Mouse (Mus musculus) forebrain, embryonic 15.5 days (tissue): ENCODE results near the gene Lmnb2. TPM values are rescaled to one million over a fixed set of nuclear protein-coding genes. Genes with fewer than 3 reads are reported as not detected.

Experiments
- ATAC-seq: fragments of 200-750 bp; cut with Nextera tagmentation; replicated peaks from 2 replicates; pipeline ENCODE4 v1.8.0; 2017; ENCODE audit warnings: mild to moderate bottlenecking, moderate TSS enrichment, moderate library complexity
- H3K27ac ChIP-seq: fragments of 300-500 bp; sonication (generic); replicated peaks from 2 replicates; pipeline ENCODE4 v1.5.1; 2015; ENCODE audit warnings: mild to moderate bottlenecking, inconsistent platforms
- H3K27me3 ChIP-seq: fragments of 300-500 bp; sonication (generic); 2 replicates; pipeline ENCODE4 v1.6.1; 2015; ENCODE audit warnings: inconsistent platforms
- H3K36me3 ChIP-seq: fragments of 300-500 bp; sonication (generic); 2 replicates; pipeline ENCODE4 v1.6.1; 2015; ENCODE audit warnings: mild to moderate bottlenecking, inconsistent platforms
- H3K4me1 ChIP-seq: fragments of 300-500 bp; sonication (generic); 2 replicates; pipeline ENCODE4 v1.6.1; 2015; ENCODE audit warnings: inconsistent platforms
- H3K4me2 ChIP-seq: fragments of 300-500 bp; sonication (generic); replicated peaks from 2 replicates; pipeline ENCODE4 v1.6.1; 2015; ENCODE audit warnings: mild to moderate bottlenecking, inconsistent platforms
- H3K4me3 ChIP-seq: fragments of 300-500 bp; sonication (generic); 2 replicates; pipeline ENCODE4 v1.5.1; 2015; ENCODE audit warnings: mild to moderate bottlenecking, inconsistent platforms
- H3K9ac ChIP-seq: fragments of 300-500 bp; sonication (generic); replicated peaks from 2 replicates; pipeline ENCODE4 v1.6.1; 2015; ENCODE audit warnings: mild to moderate bottlenecking, inconsistent platforms
- H3K9me3 ChIP-seq: fragments of 300-500 bp; sonication (generic); 2 replicates; pipeline ENCODE4 v1.6.1; 2016; ENCODE audit warnings: inconsistent platforms
- WGBS: fragments of 180-500 bp; shearing (Covaris S2); methylation state at CpG from one replicate; pipeline ENCODE4 v1.1.7; 2015; ENCODE audit warnings: mixed read lengths; 5-methylcytosine and 5-hydroxymethylcytosine counted together
- polyA plus RNA-seq: library from polyadenylated mRNA; unstranded; fragments of >200 nt; fragmentation: Nextera tagmentation; extraction: Ambion mirVana; gene quantifications from 2 replicates; pipeline ENCODE4 v1.2.1, GENCODE M21; 2015

Gene Lmnb2
- polyA plus RNA-seq, 1 experiment from 2014 or later = 53.5 TPM

DNA sequence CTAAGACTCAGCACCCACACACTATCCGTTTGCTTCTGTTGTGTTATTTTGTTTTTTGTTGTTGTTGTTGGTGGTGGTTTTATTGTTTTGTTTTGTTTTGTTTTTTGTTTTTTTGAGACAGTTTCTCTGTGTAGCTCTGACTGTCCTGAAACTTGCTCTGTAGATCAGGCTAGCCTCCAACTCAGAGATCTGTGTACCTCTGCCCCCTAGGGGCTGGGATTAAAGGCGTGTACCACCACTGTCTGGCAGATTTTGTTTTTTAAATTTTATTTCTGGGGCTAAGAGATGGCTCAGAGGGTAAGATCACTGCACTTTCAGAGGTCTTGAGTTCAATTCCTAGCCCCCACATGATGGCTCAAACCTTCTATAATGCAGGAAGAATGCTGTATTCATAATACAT is 37.1 kb downstream of the Lmnb2 start:
- no peaks in the 10 kb centered on the region for H3K27me3 ChIP-seq
- no peaks in the 10 kb centered on the region for H3K9me3 ChIP-seq
- H3K4me3 ChIP-seq = no peak overlapping the region
- H3K4me1 ChIP-seq = no peaks in the 10 kb centered on the region
- WGBS = 68% methylated on average over 2 of the region's 2 CpGs
- H3K36me3 ChIP-seq = no peaks in the 10 kb centered on the region
- no peak overlapping the region for H3K9ac ChIP-seq
- no peak overlapping the region for H3K27ac ChIP-seq
- no peak overlapping the region for H3K4me2 ChIP-seq
- ATAC-seq = no peak

DNA sequence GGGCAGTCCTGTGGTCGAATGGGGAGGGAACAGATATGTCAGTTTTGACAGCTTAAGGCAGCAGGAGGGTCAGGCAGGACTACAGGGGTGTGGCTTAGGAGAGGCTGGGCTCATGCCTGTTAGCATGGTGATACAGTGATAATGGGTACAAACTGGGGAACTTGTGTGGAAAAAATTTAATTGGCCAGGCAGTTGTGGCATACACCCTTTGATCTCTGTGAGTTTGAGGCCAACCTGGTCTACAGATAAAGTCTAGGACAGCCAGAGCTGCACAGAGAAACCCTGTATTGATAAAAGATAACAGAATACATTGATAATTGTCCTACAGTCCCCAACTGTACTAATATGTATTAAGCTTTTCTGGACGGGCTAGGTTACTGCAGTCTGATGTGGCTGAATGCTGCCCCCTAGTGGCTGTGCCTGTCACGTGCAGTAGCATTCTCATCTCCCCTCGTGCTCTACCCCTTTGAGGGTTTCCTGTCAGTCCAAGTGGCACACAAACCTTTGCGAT is 37.9 kb downstream of the Lmnb2 start:
- no peak for ATAC-seq
- H3K27ac ChIP-seq = no peak overlapping the region
- 22% methylated on average over 5 of the region's 5 CpGs for WGBS
- no peaks in the 10 kb centered on the region for H3K4me1 ChIP-seq
- H3K9ac ChIP-seq = no peak overlapping the region
- H3K4me2 ChIP-seq = no peak overlapping the region
- H3K27me3 ChIP-seq = no peaks in the 10 kb centered on the region
- no peaks in the 10 kb centered on the region for H3K36me3 ChIP-seq
- no peaks in the 10 kb centered on the region for H3K9me3 ChIP-seq
- no peak overlapping the region for H3K4me3 ChIP-seq

DNA sequence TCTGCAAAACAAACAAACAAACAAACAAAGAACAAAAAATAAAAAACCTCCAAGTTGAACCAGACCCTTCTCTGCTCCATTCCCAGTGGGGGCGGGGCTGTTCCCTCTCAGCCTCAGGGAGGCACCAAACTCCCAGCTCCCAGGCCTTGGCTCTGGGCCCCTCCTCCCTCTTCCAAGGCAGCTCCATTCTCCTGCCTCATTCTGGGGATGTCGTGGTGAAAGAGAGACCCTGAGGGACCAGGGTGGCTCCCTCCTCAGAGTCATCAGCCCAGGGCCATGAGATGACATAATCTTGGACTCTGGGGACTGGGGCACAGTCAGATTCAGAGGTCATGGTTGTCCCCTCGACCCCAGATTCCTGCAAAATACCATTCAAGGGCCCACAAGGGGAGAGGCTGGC is 41.5 kb downstream of the Lmnb2 start:
- Histone ChIP-seq H3K4me1 (no peaks in the 10 kb centered on the region), H3K27me3 (no peaks in the 10 kb centered on the region), H3K4me2 (no peak overlapping the region), H3K9ac (no peak overlapping the region), H3K9me3 (no peaks in the 10 kb centered on the region), H3K4me3 (no peak overlapping the region), H3K27ac (no peak overlapping the region), H3K36me3 (no peaks in the 10 kb centered on the region)
- ATAC-seq = no peak
- 27% methylated on average over 3 of the region's 3 CpGs for WGBS

DNA sequence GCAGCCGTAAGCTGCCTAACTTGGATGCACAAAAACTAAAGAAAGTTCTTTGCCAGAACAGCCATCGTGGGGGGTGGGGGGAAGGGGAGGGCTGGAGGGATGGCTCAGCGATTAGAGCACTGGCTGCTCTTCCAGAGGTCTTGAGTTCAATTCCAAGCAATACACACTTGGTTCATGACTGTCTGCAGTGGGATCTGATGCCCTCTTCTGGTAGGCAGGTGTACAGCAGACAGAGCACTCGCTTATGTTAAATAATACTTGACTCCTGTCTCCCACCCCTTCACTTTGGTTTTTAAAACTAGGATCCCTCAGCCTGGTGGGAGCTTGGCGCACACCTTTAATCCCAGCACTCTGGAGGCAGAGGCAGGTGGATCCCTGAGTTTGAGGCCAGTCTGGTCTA is 42.0 kb downstream of the Lmnb2 start:
- WGBS = 22% methylated on average over 5 of the region's 5 CpGs
- H3K4me1 ChIP-seq = no peaks in the 10 kb centered on the region
- no peak overlapping the region for H3K4me3 ChIP-seq
- no peak for ATAC-seq
- H3K9me3 ChIP-seq = no peaks in the 10 kb centered on the region
- no peaks in the 10 kb centered on the region for H3K36me3 ChIP-seq
- H3K9ac ChIP-seq = no peak overlapping the region
- no peaks in the 10 kb centered on the region for H3K27me3 ChIP-seq
- no peak overlapping the region for H3K27ac ChIP-seq
- H3K4me2 ChIP-seq = no peak overlapping the region

DNA sequence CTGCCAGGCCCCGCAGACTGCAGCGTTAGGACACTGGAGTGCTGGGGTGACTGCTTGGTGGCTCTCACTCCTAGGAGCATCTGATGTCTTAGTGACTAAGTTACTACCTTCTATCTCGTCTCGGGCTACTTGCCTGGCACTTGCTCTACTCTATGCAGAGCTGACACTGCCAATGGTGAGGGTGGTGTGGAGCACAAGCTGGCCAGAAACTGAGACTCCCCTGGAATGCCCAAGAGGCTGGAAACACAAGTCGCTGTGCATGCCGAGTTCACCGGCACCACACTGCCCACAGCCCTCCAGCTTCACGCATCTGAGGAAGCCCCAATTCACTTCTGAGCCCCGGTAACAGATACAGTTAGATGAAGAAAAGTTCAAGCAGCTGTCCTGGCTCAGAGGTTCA is 44.0 kb downstream of the Lmnb2 start:
- H3K4me3 ChIP-seq = no peak overlapping the region

DNA sequence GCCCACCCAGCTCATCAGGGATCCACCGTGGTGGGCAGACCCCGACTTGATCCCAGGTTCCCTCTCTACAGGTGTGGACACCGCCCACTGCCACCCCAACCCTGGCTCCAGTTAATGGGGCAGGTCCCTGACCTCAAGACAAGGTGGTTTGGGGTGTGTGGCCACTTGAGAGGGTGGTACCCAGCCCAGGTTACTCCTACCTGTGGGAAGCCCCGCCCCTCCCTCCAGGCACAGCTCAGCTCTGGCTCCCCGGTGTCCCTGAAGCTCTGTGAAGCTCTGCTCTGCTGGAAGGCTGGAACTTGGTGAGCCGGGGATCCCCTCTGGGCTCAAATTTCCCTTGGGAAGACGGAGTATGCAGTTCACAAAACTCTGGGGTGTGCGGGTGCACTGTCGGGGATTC is 46.5 kb downstream of the Lmnb2 start, which contains the start of gene Tmprss9:
TSS of gene Tmprss9 (plus strand) at position 268 of the 400 bp plus-strand sequence.
- no peak for ATAC-seq
- H3K4me2 ChIP-seq = no peak within 1 kb of the TSS
- H3K4me3 ChIP-seq = no peak within 1 kb of the TSS
- H3K4me1 ChIP-seq = no peaks in the 10 kb centered on the region
- H3K9me3 ChIP-seq = no peaks in the 10 kb centered on the region
- H3K27me3 ChIP-seq = no peaks in the 10 kb centered on the region
- H3K27ac ChIP-seq = no peak within 1 kb of the TSS
- H3K36me3 ChIP-seq = peaks cover 15% of the 10 kb centered on the region; the same call in 1 of the 2 replicates
- 36% methylated on average over 9 of the region's 9 CpGs for WGBS
- H3K9ac ChIP-seq = no peak within 1 kb of the TSS

More for the DNA sequence above, 44.0 kb downstream of the Lmnb2 start:
- Histone ChIP-seq H3K27me3 (no peaks in the 10 kb centered on the region), H3K4me2 (no peak overlapping the region), H3K36me3 (no peaks in the 10 kb centered on the region), H3K4me1 (no peaks in the 10 kb centered on the region), H3K9me3 (no peaks in the 10 kb centered on the region), H3K9ac (no peak overlapping the region), H3K27ac (no peak overlapping the region)
- WGBS = 83% methylated on average over 9 of the region's 9 CpGs
- ATAC-seq = no peak

DNA sequence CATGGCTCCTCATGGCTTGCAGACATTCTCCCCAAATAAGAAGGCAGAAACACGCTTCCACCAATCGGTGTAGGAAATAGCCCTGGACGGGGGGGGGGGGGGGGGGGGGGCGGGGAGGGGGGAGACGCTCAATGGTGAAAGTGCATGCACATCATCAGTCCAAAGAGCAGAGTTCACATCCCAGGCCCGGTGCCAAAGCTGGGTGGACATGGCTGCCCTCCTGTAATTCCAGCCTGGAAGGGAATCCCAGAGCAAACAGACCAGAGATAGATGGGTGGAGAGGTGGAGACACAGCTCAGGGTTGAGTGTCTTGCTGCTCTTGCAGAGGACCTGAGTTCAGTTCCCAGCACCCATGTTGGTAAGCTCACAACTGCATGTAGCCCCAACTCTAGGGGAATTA is 47.1 kb downstream of the Lmnb2 start:
- 54% methylated on average over 4 of the region's 6 CpGs for WGBS
- Histone ChIP-seq H3K9me3 (no peaks in the 10 kb centered on the region), H3K9ac (no peak overlapping the region), H3K4me1 (no peaks in the 10 kb centered on the region), H3K27me3 (no peaks in the 10 kb centered on the region), H3K36me3 (peaks cover 16% of the 10 kb centered on the region; the same call in 1 of the 2 replicates), H3K4me2 (no peak overlapping the region), H3K4me3 (no peak overlapping the region), H3K27ac (no peak overlapping the region)
- ATAC-seq = no peak

DNA sequence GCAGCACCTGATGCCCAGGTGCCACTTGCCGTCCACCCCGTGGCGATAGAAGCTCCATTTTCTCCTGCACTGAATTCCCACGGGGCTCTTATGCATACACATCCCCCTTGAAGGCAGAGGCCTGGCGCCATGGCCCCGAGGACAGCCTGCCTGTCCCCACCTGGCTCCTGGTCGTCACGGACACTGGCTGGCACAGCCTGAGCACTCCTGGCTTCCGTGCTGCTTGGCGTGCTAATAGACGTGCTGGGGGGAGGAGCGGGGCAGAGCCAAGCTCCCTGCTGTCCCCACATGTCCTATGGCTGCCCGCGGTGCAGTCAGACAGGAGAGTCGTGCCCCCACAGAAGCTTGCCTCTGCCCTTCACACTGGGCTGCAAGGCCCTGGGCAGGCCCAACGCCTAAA is 53.6 kb downstream of the Lmnb2 start:
- ATAC-seq = no peak
- Histone ChIP-seq H3K9me3 (no peaks in the 10 kb centered on the region), H3K27me3 (no peaks in the 10 kb centered on the region), H3K4me3 (no peak overlapping the region), H3K4me2 (no peak overlapping the region), H3K27ac (no peak overlapping the region), H3K4me1 (no peaks in the 10 kb centered on the region), H3K9ac (no peak overlapping the region), H3K36me3 (peaks cover 31% of the 10 kb centered on the region)
- 84% methylated on average over 16 of the region's 16 CpGs for WGBS

DNA sequence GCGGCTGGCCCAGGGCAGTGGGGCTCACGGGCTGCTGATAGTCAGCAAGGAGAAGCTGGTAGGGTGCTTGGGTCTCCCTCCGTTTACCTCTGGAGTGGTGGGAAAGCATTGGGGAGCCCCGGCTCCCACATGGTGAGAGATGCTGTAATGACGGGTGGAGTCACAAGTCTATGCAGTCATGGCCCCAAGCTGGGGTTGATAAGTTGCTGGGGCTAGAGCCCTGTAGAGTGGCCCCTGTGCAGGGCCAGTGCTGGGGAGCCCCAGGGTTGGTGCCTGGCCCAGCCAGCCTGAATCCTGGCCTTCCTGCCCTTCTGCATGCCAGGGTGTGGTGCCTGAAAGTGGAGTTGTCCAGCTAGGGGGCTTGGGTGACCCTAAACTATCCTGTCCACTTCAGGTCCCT is 55.7 kb downstream of the Lmnb2 start:
- Histone ChIP-seq H3K36me3 (peaks cover 19% of the 10 kb centered on the region), H3K4me1 (peaks cover 5% of the 10 kb centered on the region; the same call in 1 of the 2 replicates), H3K4me3 (no peak overlapping the region), H3K9me3 (no peaks in the 10 kb centered on the region), H3K27me3 (no peaks in the 10 kb centered on the region), H3K9ac (no peak overlapping the region), H3K4me2 (no peak overlapping the region), H3K27ac (no peak overlapping the region)
- WGBS = 96% methylated on average over 5 of the region's 5 CpGs
- no peak for ATAC-seq

DNA sequence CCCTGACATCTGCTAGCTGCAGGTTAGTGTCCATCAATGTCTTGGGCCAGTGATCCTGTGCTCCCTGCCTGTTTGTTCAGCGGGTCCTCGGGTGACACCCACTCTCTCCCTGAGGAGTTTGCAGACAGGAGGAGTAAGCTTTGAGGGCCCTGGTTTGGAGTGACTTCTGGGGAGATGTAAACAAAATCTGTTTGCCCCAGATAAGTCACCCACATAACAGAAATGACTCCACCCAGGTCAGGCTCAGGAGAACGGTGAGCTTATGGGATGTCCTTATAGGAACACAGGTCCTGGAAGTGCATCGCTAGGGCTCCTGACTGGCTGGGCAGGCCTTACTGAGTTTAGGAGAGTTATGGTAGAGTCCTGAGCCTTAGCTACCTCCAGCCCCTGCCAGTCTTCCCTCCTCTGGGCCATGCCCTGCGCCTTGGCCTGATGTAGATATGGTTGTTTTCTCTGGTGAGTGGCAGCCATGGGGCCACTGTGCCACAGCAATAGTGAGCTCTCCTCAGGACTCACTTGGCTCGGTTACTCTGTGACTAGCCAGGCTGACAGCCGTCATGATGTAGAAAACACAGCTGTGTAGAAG is 59.6 kb downstream of the Lmnb2 start:
- no peak overlapping the region for H3K27ac ChIP-seq
- WGBS = 89% methylated on average over 7 of the region's 7 CpGs
- no peak for ATAC-seq

DNA sequence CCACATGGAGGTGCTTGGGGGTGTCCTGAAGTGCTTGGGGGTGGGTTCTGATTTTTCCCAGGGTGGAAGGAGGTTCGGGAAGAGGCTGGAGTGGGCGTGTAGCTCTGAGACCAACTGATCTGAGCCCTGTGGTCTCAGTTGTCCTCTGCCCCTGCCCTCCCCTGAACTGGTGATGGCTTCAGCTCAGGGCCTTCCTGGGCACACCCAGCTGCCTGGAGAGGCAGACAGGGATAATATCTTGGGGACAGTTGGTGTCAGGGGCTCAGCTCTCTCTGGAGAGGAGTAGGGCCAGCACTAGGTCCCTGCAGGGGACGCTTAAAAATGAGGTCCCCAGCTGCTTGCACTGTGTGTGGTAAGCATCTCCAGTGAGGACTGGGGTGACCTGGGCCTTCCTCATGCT is 60.2 kb downstream of the Lmnb2 start:
- no peak overlapping the region for H3K27ac ChIP-seq
- H3K4me2 ChIP-seq = no peak overlapping the region
- no peaks in the 10 kb centered on the region for H3K27me3 ChIP-seq
- H3K4me1 ChIP-seq = peaks cover 36% of the 10 kb centered on the region
- ATAC-seq = no peak
- no peaks in the 10 kb centered on the region for H3K9me3 ChIP-seq
- H3K36me3 ChIP-seq = peaks cover 10% of the 10 kb centered on the region
- 70% methylated on average over 3 of the region's 3 CpGs for whole genome bisulfite sequencing
- H3K4me3 ChIP-seq = no peak overlapping the region
- 0 out of 2 replicates have a peak overlapping the region, but pooled peaks have one; percentile 3 for H3K9ac ChIP-seq

More for the DNA sequence above, 59.6 kb downstream of the Lmnb2 start:
- peaks cover 35% of the 10 kb centered on the region for H3K4me1 ChIP-seq
- H3K4me3 ChIP-seq = no peak overlapping the region
- H3K27me3 ChIP-seq = no peaks in the 10 kb centered on the region
- H3K9ac ChIP-seq = no peak overlapping the region
- no peak overlapping the region for H3K4me2 ChIP-seq
- H3K36me3 ChIP-seq = peaks cover 5% of the 10 kb centered on the region
- H3K9me3 ChIP-seq = no peaks in the 10 kb centered on the region

DNA sequence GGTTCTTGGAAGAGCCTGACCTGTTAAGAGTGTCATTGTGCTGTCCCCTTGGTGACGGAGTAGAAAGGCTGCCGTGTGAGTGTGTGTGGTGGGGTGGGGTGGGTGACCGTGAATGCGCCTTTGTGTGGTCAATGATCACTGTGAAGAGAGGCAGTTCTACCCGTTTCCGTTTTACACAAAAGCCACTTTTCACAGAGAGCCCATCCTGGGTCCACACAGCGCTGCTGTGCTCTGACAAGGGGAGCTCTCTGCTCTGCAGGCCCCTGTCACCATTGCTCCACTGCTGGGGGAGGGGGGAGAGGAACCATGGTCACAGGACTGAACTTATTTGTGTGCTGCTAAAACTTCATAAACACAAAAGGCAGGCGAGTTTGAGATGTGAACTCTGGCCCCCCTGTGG is 60.7 kb downstream of the Lmnb2 start:
- Histone ChIP-seq H3K9ac (0 out of 2 replicates have a peak overlapping the region, but pooled peaks have one; percentile 3), H3K9me3 (no peaks in the 10 kb centered on the region), H3K36me3 (peaks cover 12% of the 10 kb centered on the region; the same call in 1 of the 2 replicates), H3K4me1 (peaks cover 36% of the 10 kb centered on the region), H3K27ac (no peak overlapping the region), H3K4me2 (no peak overlapping the region), H3K4me3 (no peak overlapping the region), H3K27me3 (no peaks in the 10 kb centered on the region)
- no peak for ATAC-seq
- WGBS = 34% methylated on average over 8 of the region's 8 CpGs

DNA sequence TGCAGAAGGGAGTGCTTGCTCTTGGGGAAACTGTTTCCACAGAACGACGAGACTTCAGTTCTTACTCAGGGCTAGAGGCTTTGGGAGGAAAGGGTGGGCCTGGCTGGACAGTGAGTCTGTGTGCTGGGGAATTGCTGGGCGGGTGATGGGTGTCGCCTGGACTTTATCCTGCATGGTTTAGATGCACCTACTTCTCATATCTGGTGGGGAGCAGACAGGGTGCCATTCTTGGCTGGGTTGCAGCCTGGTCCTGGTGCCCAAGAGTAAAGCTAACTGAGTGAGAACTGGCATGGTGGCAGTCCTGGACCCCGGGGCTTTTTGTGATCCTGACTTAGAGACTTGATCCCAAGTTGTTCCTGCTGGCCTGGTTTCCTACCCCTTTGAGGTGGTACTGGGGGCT is 61.1 kb downstream of the Lmnb2 start:
- Histone ChIP-seq H3K4me3 (0 out of 2 replicates have a peak overlapping the region, but pooled peaks have one; percentile 72), H3K27me3 (no peaks in the 10 kb centered on the region), H3K4me2 (no peak overlapping the region), H3K4me1 (peaks cover 36% of the 10 kb centered on the region), H3K27ac (no peak overlapping the region), H3K9me3 (no peaks in the 10 kb centered on the region), H3K9ac (no peak overlapping the region), H3K36me3 (peaks cover 16% of the 10 kb centered on the region)
- WGBS = 84% methylated on average over 5 of the region's 5 CpGs
- no peak for ATAC-seq
